Mouse (Mus musculus): ENCODE data around the gene Sec24a.
"Not testable (repeated sequence)": the region's sequence is repeated elsewhere in the genome, so short reads cannot be mapped to it uniquely, and the experiment has no call there.

Sec24a gene

GRCm38 (mm10) chr11:51759941-51760657 lies 3.3 kb downstream of the Sec24a start:
- no peak for DNase-seq (ENCODE audit: low spot score)

GRCm38 (mm10) chr11:51759251-51759650 lies 4.2 kb downstream of the Sec24a start:
- no peak for DNase-seq (ENCODE audit: low spot score)

GRCm38 (mm10) chr11:51758207-51758606 lies 5.2 kb downstream of the Sec24a start:
- DNase-seq (ENCODE audit: low spot score) = not testable (repeated sequence)

GRCm38 (mm10) chr11:51757625-51758024 lies 5.8 kb downstream of the Sec24a start:
- no peak for DNase-seq (ENCODE audit: low spot score)

GRCm38 (mm10) chr11:51757023-51757422 lies 6.4 kb downstream of the Sec24a start:
- no peak for DNase-seq (ENCODE audit: low spot score)

- peak; percentile 92 for DNase-seq (ENCODE audit: low spot score)
Observed at GRCm38 (mm10) chr11:51756352-51756771, 7.1 kb downstream of the Sec24a start.

GRCm38 (mm10) chr11:51755621-51756311 lies 7.7 kb downstream of the Sec24a start:
- no peak for DNase-seq (ENCODE audit: low spot score)

GRCm38 (mm10) chr11:51751623-51752225 lies 11.7 kb downstream of the Sec24a start:
- not testable (repeated sequence) for DNase-seq (ENCODE audit: low spot score)

- no peak for DNase-seq (ENCODE audit: low spot score)
Observed at GRCm38 (mm10) chr11:51746096-51746495, 17.3 kb downstream of the Sec24a start.

- DNase-seq (ENCODE audit: low spot score) = no peak
Observed at GRCm38 (mm10) chr11:51740701-51741100, 22.7 kb downstream of the Sec24a start.

- no peak for DNase-seq (ENCODE audit: low spot score)
Observed at GRCm38 (mm10) chr11:51738651-51739403, 24.6 kb downstream of the Sec24a start.

- not testable (repeated sequence) for DNase-seq (ENCODE audit: low spot score)
Observed at GRCm38 (mm10) chr11:51734218-51734617, 29.2 kb downstream of the Sec24a start.

- DNase-seq (ENCODE audit: low spot score) = no peak
Observed at GRCm38 (mm10) chr11:51732883-51733282, 30.6 kb downstream of the Sec24a start.

- no peak for DNase-seq (ENCODE audit: low spot score)
Observed at GRCm38 (mm10) chr11:51721066-51721465, 42.4 kb downstream of the Sec24a start.

GRCm38 (mm10) chr11:51707080-51707479 lies 56.4 kb downstream of the Sec24a start:
- no peak for DNase-seq (ENCODE audit: low spot score)

- DNase-seq (ENCODE audit: low spot score) = no peak
Observed at GRCm38 (mm10) chr11:51706451-51706850, 57.0 kb downstream of the Sec24a start.

- no peak for DNase-seq (ENCODE audit: low spot score)
Observed at GRCm38 (mm10) chr11:51703379-51703998, 59.9 kb downstream of the Sec24a start.

GRCm38 (mm10) chr11:51702831-51703230 lies 60.6 kb downstream of the Sec24a start:
- DNase-seq (ENCODE audit: low spot score) = no peak

GRCm38 (mm10) chr11:51694984-51695383 lies 68.5 kb downstream of the Sec24a start:
- DNase-seq (ENCODE audit: low spot score) = no peak

- DNase-seq (ENCODE audit: low spot score) = not testable (repeated sequence)
Observed at GRCm38 (mm10) chr11:51690597-51690996, 72.8 kb downstream of the Sec24a start.

- DNase-seq (ENCODE audit: low spot score) = no peak
Observed at GRCm38 (mm10) chr11:51689343-51689742, 74.1 kb downstream of the Sec24a start.

Measured in ovary, postnatal 36 days (tissue).